Mouse (Mus musculus): ENCODE results near the gene Gpank1.

Gpank1 gene

GRCm38 (mm10) chr17:35121143-35121799 lies at the start of gene Gpank1:
Gene Gpank1, plus strand, starts transcription at chr17:35121455.
- DNase-seq: peak; percentile 100

DNA sequence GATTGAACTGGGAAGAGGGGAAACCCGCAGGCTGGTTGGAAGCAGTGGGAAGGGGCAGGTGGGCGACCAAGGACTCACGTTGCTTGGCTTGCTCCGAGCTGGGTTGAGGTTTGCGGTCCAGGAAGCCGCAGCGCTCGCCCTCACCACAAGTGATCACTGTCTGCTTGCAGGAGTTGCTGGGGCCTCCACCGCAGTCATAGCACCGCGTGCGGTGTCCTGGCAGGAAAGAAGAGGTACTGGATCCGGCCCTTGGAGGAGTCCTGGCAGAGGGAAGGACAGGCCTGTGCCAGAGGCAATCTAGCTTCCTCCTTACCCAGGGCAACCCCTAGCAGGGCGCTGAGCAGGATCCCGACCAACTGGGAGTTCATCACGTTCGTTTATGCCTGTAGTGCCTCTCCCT lies 47.2 kb upstream of the Gpank1 start:
- DNase-seq: no peak

DNA sequence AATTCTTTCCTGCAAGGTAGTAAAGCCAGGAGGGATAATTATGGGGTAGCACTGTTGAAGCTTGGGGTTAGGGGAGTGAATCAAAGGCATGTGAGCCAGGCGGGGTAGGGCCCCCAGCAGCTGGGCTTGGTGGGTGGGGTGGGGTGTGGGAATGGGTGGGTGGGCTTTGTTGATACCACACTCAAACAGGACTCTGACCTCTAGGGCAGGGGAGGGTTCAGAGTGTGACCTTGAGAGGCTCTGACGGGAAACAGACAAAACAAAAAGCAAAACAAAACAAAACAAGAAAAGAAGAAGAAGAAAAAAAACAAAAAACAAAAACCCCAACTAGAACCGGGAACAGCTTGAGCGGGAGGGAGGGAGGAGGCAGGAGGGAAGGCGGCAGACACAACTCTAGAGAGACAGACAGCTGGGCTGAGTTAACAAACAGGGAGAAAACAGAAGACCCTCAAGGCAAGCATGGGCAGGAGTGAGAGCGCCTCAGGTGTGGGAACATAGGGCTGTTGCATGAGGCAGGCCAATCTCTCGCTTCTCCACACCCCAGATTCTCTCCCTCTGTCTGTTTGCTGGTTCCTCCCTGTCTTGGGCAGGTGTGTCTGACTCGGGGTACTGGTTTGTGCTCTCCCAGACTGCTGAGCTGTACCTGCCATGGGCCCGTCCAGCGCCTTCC lies 44.6 kb upstream of the Gpank1 start, which contains the start of gene Ly6g6e:
Gene Ly6g6e, plus strand, starts transcription at position 396 of the 670 bp plus-strand sequence.
- no peak for DNase-seq

DNA sequence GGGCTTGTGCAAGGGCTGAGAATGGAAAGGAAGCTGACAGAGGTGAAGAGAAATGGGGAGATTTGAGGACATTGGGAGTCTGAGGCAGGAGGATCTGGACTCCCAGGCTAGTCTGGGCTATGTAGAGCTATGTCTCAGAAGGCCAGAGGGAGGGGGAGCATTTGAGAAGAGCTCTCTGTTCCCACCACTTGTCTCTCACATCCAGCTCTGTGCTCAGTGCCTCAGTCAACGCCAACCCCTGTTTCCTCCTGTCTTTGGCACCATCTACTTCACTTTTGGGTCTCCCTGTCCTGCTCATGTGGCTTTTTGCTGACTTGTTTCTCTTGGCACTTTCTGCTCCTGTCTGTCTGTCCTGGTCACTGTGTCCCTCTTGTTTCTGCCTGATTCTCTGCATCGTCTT lies 44.0 kb upstream of the Gpank1 start:
- DNase-seq: no peak

DNA sequence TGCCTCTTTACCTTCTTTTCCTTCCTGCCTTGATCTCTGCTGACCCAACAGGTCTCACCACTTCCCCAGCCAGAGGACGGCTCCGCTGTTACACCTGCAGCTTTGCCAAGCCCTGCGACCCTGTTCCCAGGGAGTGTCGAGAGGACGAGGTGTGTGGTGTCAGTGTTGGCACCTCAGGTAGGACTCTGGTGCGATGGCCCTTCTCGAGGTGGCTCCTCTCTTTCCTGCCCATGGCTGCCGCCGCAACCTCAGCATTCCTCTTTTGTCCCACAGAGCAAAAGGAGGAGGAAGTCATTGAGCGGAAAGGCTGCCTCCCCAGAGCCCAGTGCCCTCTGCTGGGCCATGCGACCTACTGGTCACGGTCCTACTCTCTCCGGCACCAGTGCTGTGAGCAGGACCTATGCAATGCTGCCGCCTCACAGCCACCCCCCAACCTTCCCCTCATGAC lies 43.4 kb upstream of the Gpank1 start, which contains the start of gene Ly6g6d:
Gene Ly6g6d, minus strand, starts transcription at position 280 of the 448 bp plus-strand sequence.
- peak; percentile 69 for DNase-seq

DNA sequence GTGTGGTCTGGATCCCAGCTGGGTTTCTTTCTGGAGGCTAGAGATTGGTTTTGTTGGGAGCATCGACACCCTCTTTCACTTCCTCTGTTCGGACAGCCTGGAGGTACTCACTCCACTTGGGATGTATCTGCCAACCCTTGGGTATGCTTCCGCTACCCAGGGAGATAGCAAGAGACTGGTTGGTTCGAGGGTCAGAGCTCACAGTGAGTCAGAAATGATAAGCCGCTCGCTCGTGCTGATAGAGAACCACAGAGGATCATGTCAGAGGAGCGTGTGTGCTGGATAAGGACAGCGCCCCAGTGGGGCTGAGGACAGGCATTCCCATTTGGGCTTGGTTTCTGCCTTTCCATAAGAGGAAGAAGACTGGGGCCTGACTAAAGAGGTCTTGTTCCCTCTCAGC lies 41.5 kb upstream of the Gpank1 start:
- DNase-seq: no peak

DNA sequence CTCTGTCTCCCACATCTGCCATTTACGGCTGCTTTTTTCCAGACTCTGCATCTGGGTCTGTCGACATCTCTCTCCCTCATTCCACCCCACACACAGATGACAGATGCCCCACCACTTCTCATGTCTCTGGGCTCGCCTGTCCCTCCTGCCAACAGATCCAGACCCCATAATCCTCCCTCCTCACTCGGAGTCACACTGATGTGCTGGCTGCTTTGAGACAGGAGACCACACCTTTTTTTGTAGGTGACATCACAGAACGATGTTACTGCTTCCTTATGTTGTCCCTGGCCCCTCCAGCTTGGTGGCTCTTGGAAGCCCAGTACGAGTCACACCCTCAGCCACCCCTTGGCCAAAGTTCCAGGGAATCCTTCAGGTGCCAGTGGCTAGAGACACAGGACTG lies 41.0 kb upstream of the Gpank1 start:
- DNase-seq: no peak

GRCm38 (mm10) chr17:35080710-35081109 lies 40.5 kb upstream of the Gpank1 start:
- no peak for DNase-seq

GRCm38 (mm10) chr17:35082841-35083576 lies 38.2 kb upstream of the Gpank1 start:
- DNase-seq: no peak

DNA sequence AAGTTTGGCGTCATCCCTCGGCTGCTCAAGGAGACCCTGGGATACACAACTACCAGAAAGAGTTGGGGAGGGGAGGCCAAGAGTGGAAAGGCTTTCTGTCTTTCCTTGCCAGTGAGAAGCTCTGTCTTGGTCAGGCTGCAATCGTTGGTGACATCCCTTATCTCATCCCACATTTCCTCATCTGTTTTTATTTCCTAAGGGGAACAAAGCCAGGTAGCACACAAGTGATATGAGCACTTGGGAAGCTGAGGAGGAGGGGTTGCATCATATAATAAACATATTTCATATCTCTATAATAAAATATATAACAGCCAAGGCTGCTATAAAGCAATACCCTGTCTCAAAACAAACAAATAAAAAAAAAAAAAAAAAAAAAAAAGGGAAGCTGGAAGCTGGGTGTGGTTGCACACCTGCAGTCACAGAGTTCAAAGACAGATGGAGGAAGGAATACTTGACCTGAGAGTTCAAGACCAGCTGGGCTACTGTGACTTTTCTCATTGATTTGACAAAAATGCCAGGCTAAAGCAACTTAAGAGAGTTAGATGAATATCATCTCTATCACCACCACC lies 37.2 kb upstream of the Gpank1 start:
- no peak for DNase-seq

DNA sequence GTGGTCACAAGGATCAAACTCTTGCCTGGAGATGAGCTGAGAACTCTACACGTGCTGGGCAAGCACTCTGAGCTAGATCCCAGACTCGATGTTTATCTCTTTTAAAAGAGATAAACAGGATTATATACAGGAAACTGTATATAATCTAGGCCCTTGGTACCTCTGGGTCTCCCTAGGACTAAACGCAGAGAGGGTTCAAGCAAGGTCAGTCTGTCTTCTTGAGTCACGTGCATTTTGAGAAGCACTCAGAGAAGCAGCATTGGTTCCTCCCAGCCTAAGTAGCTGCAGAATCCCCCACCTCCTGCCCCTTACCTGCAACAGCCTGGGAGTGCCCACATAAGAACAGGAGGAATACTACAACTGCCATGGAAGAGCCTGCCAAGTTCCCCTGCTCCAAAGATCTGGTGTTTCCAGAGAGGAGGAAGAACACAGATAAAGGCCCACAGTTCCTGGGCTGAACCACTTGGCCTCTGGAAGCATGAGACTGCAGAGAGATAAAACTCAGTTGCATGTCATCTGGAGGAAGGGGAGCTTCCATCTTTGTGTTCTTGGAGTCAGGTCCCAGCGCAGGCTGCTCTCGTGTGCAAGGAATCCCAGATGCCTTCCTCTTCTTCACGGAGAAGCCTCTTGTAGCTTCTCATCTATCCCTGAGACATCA lies 35.9 kb upstream of the Gpank1 start, which contains the start of gene Ly6g6f:
Gene Ly6g6f, minus strand, starts transcription at position 403 of the 658 bp plus-strand sequence.
- DNase-seq: no peak

DNA sequence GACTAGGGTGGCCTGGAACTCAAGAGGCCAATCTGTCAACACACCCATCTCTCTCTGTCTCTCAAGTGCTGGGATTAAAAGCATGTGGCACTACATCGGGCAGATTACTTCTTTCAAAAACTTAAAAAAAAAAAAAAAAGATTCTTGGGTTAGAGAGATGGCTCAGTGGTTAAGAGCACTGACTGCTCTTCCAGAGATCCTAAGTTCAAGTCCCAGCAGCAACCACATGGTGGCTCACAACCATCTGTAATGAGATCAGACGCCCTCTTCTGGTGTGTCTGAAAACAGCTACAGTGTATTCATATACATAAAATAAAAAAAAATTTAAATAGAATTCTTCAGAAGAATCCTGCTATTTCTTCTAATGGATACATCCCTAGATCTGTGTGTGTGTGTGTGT lies 33.1 kb upstream of the Gpank1 start:
- no peak for DNase-seq

DNA sequence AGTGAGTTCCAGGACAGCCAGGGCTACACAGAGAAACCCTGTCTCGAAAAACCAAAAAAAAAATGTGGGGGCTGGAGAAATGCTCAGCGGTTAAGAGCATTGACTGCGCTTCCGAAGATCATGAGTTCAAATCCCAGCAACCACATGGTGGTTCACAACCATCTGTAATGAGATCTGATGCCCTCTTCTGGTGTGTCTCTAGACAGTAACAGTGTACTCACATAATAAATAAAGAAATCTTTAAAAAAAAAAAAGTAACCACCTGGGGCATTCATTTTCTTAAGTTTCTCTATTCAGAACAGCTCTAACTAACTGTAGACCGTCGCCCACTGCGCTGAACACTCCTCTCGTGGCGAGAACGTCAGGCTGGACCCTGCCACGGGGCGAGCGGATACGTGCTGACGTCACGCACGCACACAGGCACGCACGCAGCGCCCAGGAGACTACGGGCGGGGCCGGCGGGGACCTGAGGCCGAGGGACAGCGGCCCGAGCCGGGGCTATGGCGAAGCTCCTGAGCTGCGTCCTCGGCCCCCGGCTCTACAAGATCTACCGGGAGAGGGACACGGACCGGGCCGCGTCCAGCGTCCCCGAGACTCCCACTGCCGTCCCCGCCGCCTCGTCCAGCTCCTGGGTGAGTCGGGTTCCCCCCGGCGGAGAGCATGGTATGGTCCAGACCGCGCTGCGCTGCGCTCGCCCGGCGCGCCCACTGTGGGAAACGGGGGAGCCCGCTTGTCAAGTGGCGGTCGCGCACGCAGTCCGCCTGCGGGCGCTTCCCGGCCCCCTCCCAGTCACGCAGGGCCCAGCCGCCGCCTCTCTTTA lies 32.2 kb upstream of the Gpank1 start, which contains the start of gene Abhd16a:
Gene Abhd16a, plus strand, starts transcription at position 439 of the 820 bp plus-strand sequence.
- peak; percentile 97 for DNase-seq

DNA sequence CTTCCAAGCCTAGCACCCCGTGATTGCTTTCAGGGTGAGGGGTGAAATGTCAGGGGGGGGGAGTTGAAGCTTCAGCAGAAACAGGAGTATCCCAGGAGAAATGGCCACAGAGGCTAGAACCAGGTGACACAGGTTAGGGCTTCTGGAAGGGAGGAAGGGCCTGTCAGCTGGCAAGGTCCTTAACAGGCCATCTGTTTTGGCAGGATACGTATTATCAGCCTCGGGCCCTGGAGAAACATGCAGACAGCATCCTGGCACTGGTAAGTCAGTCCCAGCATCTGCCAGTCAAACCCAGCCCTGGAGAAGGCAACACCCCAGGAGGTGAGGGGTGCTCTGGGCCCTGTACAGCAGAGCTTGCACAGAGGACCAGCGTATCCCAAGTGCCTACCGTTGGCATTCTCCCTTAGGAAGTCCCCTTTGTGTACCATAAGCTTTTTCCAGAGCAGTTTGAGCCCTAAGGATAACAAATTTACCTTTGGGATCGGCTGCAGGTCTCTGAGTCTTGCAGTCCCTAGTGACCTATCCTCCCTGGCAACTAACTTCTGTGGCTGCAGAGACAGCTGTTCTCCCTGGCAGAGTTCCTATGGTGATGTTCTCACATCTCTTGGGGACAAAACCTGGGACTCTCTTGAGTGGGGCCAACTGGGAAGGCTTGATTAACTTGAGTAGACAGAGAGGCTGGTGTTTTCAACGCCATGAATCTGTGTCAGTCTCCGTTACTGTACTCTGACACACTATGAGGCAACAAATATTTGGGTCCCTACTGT lies 30.9 kb upstream of the Gpank1 start:
- no peak for DNase-seq

- no peak for DNase-seq
Observed at GRCm38 (mm10) chr17:35092403-35093198, 28.7 kb upstream of the Gpank1 start.

- DNase-seq: no peak
Observed at GRCm38 (mm10) chr17:35094475-35095365, 26.5 kb upstream of the Gpank1 start.

DNA sequence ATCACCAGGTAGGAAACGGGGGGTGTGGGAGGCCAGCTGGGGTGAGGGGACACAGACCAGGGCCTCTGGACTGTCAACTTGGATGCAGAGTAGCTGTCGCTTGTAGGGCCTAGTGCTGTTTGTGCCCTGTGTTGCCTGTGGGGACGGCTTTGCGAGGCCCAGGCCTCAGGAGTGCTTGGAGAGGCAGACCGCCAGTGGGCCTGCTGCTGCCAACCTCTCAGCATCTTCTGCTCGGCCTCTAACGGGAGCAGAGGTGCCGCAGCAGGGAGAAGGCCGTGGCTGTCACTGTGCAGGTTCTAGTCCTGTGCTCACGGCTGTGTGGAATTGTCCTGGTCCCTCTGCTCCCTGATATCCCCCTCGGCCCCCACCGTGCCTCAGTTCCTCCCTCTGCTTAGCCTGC lies 24.7 kb upstream of the Gpank1 start:
- DNase-seq: no peak

GRCm38 (mm10) chr17:35097164-35097655 lies 24.0 kb upstream of the Gpank1 start:
- DNase-seq: no peak
